Mouse (Mus musculus) lung, postnatal 25 days (tissue): ENCODE results near the gene Dok5.

Source experiments
- DNase-seq: peaks from one replicate; pipeline ENCODE4 v3.0.0; 2022; ENCODE audit warnings: low spot score

Dok5 gene

DNA sequence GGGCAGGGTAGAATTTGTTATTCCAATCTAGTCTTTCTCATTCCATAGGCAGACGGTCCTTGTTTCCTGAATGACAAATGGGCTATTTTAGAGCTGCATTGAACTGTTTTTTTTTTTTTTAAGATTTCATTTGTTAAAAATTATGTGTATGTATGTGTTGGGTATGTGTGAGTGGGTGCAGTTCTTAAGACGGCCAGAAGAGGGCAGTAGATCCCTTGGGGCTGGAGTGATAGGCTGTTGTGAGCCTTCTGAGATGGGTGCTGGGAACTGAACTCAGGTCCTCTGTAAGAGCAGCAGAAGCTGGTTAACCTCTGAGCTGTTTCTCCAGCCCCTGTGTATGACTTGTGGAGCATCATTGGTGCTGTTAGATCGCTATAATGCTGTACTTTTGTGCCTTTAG is 63.6 kb downstream of the Dok5 start:
- DNase-seq: no peak

DNA sequence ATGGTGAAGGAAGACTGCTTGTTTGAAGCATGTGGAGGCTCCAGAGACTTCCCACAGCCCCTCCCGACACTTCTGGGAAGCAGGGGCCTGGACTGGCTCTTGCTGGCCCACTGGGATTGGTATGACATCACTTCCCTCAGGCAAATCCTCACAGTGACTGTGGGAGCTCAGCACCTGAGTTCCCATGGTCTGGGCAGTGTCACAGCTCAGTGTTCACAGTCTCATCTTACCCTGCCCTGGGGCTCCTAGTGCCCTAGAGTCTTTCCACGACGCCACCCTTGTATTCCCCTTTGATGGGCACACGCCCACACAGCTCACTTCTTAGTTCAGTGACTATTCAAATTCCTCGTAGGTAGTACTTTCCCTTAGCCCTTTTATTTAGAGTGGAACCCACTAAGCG is 71.4 kb downstream of the Dok5 start:
- DNase-seq: no peak

DNA sequence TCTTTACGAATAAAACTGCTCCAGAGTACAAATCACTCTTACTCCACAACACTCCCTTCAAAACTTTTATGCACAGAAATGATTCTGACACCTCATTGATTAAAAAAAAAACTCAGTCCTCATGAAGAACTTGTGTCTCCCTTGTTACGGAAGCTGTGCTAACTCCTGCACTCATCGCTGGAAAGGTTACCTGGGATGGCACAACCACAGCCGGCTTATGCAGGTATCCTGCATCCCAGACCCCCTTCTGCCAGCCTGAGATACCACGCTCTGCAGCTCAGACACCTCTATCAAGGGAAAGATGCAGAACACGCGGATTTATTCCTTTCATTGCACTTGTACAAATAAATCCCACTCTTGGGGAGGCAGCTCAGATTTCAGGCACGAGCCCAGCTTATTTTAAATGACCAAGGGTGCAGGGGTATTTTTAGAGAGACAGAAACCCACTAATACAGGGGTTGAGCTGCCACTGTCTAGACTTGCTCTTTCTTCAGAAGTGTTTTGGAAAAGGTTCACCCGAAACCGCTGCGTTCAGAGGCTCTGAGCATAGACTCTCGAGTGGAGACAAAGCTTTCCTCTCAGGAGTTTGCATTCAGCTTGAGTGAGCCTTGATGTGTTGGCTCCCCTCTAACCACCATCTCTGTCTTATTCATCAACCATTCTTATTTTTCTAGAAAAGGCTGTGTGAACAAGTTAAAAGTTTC is 76.1 kb downstream of the Dok5 start:
- no peak for DNase-seq

DNA sequence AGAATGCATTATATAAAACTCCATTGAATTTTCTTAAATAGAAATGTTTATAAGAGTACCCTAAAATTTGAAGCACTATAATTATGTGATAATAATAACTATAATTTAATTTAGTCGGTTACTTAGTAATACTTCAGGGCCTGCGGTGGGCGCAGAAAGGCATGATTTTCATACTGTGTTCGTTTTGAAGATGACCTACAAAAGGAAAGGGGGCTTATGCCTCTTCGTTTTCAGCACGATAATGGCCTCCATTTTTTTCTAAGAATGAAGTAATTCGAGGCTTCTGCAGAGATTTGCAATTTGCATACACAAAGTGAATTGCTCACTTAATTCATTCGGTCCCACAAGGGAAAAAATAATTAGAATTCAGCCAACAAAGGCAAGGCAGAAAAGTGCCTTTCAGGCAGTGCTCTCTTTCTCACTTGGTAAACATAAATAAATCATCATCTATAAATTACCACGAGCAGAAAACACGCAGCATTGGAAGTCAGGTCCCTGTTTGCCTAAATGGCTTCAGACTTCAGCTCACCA is 76.7 kb downstream of the Dok5 start:
- DNase-seq: no peak

DNA sequence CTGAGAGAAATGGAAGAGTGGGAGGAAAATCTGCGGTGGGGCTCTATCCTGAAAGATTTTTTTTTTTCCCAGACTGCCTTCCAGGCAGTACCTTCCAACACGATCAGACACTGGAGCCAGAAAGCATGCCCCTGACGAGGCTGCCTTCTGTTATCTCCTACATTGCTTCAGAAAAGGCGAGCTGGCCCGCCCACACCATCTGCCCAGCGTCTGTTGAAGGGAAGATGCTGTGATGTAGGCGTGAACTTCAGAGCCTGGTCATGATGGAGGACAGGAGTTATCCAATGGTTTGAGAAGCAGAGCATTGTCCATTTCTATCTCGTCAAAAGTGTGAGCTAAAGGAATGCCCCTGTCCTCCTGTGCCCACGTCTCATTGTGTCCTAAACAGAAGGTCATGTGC is 79.7 kb downstream of the Dok5 start:
- DNase-seq: no peak

DNA sequence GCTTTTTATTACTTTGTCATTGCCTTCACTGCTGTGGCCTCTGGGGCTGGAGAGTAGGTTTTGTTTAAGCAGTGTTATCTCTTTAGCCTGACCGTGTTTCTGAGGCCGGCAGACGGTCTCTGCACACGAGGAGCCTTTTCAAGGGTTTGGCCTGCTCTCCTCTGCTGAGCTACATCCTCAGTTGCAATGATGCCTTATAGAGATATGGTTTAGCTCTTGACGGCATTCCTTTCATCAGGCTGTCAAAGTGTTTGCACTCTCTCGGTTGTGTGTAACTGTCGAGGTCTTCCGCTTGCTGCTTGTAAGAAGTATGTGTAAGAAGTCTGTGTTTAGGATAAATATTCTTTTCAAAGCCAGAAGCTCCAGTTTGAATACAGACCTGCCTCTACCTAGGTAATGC is 84.7 kb downstream of the Dok5 start:
- no peak for DNase-seq

DNA sequence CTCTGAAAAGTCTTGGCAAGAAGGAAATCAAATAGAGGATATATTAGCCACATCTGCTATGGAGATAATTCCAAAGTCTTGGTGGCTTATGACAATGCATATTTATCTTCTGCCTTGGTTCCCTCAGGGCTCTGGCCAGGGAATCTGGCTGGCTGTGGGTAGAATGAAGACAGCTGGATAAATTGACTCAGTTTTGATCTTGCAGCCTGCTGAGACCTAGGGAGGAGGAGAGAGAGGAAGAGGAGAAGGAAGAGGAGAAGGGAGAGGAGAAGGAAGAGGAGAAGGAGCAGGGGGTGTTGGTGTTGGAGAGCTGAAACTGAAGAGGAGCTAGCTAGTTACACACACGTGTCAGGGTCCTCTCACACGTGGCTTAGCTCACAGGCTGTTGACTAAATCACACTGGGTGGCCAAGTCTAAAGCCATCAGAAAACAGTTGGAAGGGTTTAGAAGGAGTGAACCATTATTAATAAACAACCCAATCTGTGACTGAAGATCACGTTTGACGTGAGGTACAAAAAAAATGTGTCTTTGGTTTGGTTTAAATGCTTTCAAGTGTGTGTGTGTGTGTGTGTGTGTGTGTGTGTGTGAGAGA is 85.6 kb downstream of the Dok5 start:
- no peak for DNase-seq

DNA sequence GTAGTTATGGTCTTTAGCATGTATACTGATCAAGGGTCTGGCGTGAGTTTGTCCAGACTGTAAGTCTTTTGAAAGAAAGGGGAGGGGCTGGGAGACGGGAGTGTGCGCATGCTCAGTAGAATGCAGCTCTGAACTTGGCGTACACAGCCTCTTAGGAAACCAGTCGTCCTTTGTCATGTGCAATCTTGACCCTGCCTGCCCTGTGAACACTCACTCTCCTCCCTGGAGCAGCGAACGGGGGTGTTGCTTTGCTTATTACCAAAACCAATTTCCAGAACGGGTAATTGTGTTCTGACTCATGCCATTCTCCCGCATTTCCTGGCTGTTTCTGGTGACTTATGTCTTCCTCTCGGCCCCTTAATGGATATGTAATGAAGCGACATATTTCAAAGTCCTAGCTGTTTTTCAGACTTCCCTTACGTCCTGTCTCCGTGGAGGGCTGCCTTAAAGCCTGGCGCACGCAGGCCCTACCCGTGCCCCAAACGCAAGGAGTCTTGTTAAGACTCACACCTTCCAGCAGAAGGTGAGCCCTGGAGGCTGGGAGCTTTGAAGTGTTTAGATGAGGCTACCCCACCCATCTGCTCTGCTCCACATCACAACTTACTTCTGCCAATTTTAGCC is 95.3 kb downstream of the Dok5 start:
- peak; percentile 43 for DNase-seq

DNA sequence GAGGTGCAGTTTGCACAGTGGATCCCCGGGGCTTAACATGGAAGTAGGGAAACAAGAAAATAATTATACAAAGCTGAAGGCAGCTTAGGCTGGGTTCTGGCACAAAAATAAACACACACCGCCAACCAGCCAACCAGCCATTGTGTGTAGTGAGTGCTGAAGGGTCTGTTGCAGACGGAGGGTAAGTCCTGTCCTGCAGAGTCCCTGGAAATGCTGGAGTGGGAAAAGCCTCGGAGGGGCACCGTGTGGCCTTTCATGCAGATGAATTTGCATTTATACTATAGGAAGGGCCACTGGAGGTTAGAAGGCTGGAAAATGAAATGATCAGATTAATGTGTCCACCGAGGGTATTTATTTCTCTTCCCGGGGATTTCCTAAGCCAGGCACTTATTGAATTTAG is 97.2 kb downstream of the Dok5 start:
- DNase-seq: no peak

DNA sequence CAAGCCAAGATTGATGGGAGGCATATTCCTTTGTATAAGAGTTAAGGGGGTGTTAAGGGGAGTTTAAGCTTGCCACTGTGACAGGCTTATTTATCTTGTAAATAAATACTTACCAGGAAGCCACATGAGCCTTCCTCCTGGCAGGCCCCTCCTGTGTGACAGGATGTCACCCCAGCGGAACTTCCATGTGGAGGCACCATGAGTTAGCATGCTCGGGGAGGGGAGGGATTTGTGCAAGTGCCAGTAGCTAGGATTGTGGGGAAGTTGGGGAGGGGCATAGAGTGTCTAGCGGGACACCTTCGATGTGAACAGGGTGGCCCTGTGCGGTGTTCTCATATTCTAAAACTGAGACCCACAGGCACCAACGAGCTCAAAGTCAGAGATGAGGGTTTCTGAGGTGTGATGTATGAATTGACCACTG is 97.6 kb downstream of the Dok5 start:
- DNase-seq: no peak

DNA sequence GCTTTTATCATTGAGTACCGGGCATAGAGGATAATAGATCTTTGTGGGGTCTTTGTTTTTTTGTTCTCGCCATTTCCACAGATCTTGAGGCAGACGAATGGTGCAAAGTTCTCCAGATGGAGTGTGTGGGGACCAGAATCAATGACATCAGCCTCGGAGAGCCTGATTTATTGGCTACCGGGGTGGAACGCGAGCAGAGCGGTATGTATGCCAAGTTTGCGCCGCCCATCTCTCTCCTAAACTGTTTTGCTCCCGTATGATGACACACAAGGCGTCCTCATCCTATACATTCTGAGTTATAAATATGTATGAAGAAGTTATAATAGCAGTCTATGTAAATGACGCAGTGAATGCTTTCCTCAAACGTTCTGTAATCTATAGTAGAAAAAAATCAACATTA is 98.4 kb downstream of the Dok5 start:
- no peak for DNase-seq

DNA sequence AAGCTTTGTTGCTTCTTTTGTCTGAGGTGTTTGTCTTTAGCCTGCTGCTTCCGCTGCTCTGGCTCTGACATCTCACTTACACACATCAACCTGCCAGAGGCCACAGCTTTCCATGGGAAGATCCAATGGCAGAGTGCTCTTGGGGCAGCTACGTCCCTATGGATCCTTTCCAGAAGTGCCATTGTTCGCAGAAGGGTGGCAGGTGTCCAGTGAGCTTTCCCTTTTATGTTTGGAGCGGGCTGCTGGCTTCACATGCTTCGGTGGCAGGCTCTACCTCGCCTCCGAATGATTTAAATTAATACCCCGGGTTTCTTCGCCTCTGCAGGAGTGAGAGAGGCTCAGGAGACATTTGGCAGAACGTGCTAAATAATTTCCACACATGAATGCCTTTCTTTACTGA is 105.3 kb downstream of the Dok5 start:
- no peak for DNase-seq

DNA sequence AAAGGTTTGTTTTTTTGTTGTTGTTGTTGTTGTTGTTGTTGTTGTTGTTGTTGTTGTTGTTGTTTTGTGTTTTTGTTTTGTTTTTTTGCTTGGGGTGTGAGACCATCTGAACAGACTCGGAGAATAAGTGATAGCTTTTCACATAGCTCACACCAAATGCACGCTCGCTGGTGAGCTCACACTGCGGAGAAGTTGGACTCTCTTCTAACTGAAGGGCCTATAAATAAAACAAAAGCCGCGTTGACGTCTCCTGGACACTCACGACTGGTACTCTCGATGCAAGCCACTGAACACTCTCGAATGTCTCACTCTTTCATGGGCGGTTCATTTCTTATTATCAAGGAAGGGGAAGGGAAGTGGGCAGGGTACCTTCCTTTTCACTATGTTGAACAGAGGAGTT is 105.8 kb downstream of the Dok5 start:
- DNase-seq: no peak

DNA sequence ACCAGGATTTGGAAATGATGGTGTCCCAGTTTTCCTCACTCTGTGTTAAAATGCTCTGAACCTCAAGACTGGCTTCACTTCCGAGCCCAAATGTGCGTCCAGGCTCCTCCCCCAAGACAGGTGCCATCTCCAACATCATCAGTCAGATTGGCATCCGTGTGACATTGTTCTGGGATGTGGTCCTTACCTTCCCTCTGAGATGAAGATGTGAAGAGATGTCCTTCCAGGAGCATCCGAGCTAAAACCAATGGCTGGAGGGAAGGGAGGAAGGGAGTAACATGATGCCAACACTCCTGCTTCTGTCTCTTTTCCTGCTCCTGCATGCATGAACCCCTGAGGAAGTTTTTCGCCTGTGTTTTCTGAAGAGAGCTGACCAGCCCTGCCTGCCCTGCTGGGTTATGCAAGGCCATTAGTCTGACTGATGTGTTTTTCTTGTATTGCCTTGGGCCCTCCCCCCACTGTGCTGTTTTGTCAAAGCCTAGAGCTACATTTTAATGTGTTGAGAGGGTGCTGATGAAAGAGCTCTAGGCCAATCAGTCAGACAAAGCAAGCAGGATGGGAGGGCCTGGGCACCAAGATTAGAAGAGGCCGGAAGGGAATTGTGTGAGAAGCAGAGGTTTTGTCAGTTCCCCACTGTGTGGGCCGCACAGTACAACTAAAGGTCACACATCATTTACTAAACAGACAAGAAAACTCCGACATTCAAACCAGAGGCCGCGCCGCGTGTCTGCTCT is 106.4 kb downstream of the Dok5 start:
- DNase-seq: peak; percentile 5

DNA sequence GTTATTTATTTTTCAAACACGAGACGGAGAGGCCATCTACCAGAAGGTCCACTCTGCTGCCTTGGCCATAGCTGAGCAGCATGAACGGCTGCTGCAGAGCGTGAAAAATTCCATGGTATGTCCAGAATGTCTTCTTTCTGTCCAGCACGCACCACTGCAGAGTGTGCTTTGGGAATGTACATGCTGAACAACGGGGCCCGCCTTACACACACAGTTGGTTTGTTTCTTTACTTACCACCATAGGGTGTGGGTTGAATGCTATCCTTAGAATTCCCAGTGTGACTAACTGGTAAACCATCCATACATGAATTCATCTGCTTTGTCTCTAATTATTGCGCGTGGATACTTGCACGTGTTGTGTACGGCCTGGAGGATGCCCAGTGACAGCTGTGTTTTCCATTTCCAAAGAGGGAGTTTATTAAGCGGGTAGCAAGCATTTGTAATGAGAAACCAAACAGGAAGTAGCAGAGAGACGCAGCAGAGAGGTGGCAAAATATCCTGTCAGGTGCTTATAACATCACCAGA is 109.9 kb downstream of the Dok5 start:
- no peak for DNase-seq

DNA sequence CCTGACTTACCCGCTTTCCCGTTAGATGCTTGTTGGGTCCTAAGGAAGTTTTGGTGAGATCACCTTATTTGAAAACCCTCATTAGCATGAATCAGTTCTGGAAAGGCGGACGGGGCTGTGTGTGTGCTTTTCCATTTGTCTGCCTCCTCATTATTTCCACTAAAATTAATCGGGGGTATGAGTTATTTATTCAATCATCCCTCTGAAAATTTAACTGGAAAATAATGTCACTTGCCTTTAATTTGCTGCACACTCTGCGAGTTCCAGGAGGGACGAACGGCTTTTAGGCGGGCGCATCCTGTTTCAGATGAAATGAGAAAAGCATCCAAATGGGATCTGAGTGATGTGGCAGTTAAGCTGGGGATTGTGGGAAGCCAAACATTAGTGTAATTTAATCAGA is 113.9 kb downstream of the Dok5 start:
- DNase-seq: no peak

DNA sequence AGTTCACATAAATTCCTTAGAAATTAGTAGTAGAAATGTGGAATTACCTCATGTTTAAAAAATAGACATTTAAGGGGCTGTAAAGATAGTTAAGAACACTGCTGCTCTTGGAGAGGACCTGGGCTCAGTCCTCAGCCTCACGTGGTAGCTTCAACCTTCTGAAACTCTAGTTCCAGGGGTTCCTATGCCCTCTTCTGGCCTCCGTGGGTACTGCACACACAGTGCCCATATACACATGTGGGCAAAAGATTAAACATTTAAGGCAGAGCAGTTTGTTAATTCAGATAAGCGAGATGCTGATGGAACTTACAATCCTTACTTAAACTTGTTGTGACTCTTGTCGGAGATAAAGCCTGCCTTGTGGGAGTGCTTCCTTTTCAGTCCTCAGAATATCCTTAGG is 118.5 kb downstream of the Dok5 start:
- DNase-seq: no peak

DNA sequence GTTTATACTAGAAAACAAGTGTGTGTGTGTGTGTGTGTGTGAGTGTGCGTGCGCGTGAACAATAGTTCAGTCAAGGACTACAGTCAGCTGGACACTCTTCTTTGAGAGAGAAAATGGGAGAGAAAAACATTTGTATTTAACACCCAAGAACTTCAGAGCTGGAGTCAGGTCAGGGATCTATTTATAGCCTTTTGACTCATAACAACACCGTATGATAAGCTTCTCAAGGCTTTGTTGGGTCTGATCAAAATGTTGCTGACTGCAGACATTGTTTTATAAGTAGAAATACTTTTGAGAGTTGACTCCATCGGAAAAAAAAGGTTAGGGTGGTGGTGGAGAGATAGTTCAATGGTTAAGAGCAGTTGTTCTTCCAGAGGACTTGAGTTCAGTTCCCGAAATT is 120.7 kb downstream of the Dok5 start:
- DNase-seq: no peak

DNA sequence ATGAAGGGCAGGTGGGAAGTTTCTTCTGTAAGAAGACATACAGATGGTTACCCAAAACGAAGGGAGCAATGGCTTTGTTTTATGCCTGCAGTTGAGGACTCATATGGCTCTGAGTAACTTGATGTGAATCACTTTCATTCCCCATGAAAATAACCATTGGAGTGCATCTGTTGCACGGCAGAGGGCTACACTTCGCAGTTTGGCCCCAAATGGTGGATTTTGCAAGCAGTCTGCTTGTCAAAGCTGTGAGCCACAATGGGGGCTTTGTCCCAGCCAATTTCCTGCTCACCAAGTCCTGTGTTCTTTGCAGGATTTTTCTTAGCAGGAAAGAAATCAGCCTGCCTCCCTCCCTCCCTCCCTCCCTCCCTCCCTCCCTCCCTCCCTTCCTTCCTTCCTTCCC is 123.6 kb downstream of the Dok5 start:
- no peak for DNase-seq

DNA sequence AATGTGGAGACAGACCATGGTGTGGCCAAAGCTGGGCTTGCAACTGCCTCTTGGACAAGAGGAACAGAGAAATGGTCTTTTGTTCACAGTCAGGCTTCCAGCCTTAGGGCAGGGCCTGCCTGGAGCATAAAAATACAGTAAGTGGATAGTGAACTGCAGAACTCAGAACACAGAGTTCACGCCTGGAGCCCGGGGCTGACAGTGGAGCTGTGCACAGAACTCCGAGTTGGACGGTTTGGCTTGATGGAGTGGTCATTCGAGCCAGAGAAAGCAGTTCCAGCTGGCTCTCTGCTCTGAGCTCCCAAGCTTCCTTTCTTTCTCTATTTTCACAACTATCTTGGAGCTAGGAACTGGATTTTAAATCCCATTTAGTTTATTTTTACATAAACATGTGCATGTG is 124.5 kb downstream of the Dok5 start:
- peak; percentile 11 for DNase-seq

DNA sequence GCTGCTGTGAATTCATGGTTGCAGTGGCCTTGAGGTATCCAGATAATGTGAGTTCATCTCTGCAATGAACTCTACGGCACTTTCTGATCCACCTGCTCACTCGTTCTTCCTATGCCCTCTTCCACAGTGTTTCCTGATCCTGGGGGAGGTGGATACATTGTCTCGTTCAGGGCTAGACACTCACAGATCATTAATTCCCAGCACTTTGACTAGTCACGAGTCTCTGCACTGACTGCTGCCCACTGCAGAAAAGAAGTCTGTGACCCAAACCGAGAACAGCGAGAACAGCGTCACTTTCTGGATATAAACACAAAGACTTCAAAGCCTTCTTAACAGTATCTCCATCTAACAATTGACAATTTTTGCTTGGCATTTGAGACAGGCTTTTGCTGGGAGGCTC is 125.9 kb downstream of the Dok5 start:
- DNase-seq: no peak

DNA sequence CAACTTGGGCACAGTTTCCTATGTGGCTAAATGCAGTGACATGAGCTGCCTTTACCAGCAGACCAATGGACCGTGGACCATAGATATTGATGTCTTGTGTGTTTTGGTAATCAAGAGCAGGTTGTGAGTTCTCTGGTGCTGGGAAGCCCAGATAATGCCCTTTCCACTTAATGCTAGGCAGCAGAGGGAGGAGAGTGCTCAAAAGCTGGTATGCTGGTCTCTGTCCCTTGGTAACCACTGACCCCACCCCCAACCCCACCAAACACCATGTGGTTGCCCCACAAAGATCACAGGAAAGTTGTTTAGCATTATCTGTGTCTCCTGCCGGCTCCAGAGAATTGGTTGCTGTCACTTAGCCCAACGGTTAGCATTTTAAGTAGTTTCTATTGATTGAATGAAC is 127.0 kb downstream of the Dok5 start:
- DNase-seq: no peak

DNA sequence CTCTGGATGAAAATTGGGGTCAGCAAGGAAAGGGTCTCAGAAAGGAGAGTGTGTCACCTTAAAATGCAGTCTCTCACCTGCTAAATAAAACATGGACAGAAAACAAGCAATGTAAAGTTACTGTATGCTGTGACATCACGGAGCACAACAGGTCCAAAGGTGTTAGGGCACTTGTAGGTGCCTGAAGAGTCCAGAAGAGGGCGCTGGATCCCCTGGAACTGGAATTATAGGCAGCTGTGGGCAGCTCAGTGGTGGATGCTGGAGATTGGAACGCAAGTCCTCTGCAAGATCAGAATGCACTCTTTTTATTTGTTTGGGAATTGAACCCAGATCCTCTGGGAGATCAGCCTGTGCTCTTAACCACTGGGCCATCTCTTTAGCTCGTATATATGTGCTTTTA is 129.0 kb downstream of the Dok5 start:
- no peak for DNase-seq
